Mouse (Mus musculus): ENCODE measurements at regions not wholly inside any gene's neighbourhood (a gene's known extent, or its start where the extent isn't known, plus 50 kb on each side); places are given as distances from the start of the nearest gene placed in this dataset.

GRCm38 (mm10) chr13:51899319-51900042, 53.0 kb downstream of the Gadd45g start:
- Histone ChIP-seq H3K27me3 (replicated peaks; ENCODE audit: control insufficient read depth, insufficient read depth, low read length) (no peaks in the 10 kb centered on the region), H3K36me3 (ENCODE audit: control insufficient read depth, insufficient read depth, low read length) (no peaks in the 10 kb centered on the region), H3K4me1 (ENCODE audit: control insufficient read depth, insufficient read depth, low read length) (peaks cover 6% of the 10 kb centered on the region), H3K4me3 (ENCODE audit: insufficient read depth, low read depth, low read length) (no peak overlapping the region), H3K27ac (ENCODE audit: insufficient read depth, low read depth, low read length) (no peak overlapping the region)
- TF ChIP-seq CTCF (conservative IDR thresholded peaks at IDR 0.05; ENCODE audit: insufficient read depth, insufficient read length, low read depth, low read length) (no peak), POLR2A (IDR thresholded peaks at IDR 0.05; ENCODE audit: low read depth, low read length) (no peak)
- 71% methylated on average over 9 of the region's 9 CpGs for WGBS
- no peak for DNase-seq

- Histone ChIP-seq H3K4me1 (ENCODE audit: control insufficient read depth, insufficient read depth, low read length) (peaks cover 6% of the 10 kb centered on the region), H3K4me3 (ENCODE audit: insufficient read depth, low read depth, low read length) (no peak overlapping the region), H3K27ac (ENCODE audit: insufficient read depth, low read depth, low read length) (no peak overlapping the region), H3K27me3 (replicated peaks; ENCODE audit: control insufficient read depth, insufficient read depth, low read length) (no peaks in the 10 kb centered on the region), H3K36me3 (ENCODE audit: control insufficient read depth, insufficient read depth, low read length) (no peaks in the 10 kb centered on the region)
- TF ChIP-seq CTCF (conservative IDR thresholded peaks at IDR 0.05; ENCODE audit: insufficient read depth, insufficient read length, low read depth, low read length), result no peak
- TF ChIP-seq POLR2A (IDR thresholded peaks at IDR 0.05; ENCODE audit: low read depth, low read length), result no peak
- 77% methylated on average over 3 of the region's 3 CpGs for WGBS
- DNase-seq, result no peak
These were observed 53.6 kb downstream of the Gadd45g start for GRCm38 (mm10) chr13:51900043-51900440.

DNA sequence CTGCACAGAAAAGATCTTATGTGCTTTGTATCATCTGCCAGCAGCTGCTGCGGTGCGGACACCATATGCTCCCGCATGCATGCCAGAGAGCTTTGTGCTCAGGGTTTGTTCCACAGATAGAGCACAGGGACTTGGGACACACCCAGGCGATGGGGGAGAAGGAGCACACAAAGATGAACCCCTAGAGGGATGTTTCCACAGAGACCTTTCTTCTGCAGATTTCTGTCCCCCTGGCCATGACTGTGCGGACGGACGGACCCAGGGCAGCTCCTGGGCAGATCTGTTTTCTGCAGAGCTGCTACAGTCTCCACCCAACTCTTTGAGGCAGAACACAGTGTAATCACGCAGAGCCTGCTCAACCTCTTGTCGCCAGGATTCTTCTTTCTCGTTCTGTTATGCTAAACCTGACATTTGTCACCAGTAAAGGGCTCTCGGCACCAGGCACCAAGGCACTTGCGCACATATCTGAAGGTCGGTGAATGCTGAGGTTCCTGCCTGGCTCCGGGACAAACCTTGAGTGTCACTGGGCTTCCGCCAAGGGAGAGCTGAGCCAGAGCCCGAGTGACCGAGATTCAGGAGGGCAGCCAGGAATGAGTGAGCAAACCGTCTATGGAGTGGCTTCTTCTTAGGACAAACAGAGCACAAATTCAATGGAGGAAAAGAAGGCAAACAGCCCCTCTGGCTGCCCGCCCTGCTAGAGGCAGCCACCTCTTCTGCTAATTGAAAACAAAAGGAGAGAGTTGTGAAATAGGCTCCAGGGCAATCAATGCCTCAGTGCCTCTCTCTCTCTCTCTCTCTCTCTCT, 56.2 kb downstream of the Gadd45g start:
- DNase-seq, result peak; percentile 90
- Histone ChIP-seq H3K4me3 (ENCODE audit: insufficient read depth, low read depth, low read length) (no peak overlapping the region), H3K27me3 (replicated peaks; ENCODE audit: control insufficient read depth, insufficient read depth, low read length) (no peaks in the 10 kb centered on the region), H3K4me1 (ENCODE audit: control insufficient read depth, insufficient read depth, low read length) (peaks cover 17% of the 10 kb centered on the region), H3K36me3 (ENCODE audit: control insufficient read depth, insufficient read depth, low read length) (no peaks in the 10 kb centered on the region), H3K27ac (ENCODE audit: insufficient read depth, low read depth, low read length) (no peak overlapping the region; the same call in 1 of the 2 replicates)
- TF ChIP-seq POLR2A (IDR thresholded peaks at IDR 0.05; ENCODE audit: low read depth, low read length) (no peak), CTCF (conservative IDR thresholded peaks at IDR 0.05; ENCODE audit: insufficient read depth, insufficient read length, low read depth, low read length) (no peak)
- 27% methylated on average over 19 of the region's 19 CpGs for WGBS

- no peak for DNase-seq
- Histone ChIP-seq H3K27ac (ENCODE audit: insufficient read depth, low read depth, low read length) (no peak overlapping the region), H3K4me3 (ENCODE audit: insufficient read depth, low read depth, low read length) (no peak overlapping the region), H3K27me3 (replicated peaks; ENCODE audit: control insufficient read depth, insufficient read depth, low read length) (no peaks in the 10 kb centered on the region), H3K4me1 (ENCODE audit: control insufficient read depth, insufficient read depth, low read length) (peaks cover 17% of the 10 kb centered on the region), H3K36me3 (ENCODE audit: control insufficient read depth, insufficient read depth, low read length) (no peaks in the 10 kb centered on the region)
- TF ChIP-seq POLR2A (IDR thresholded peaks at IDR 0.05; ENCODE audit: low read depth, low read length) (no peak), CTCF (conservative IDR thresholded peaks at IDR 0.05; ENCODE audit: insufficient read depth, insufficient read length, low read depth, low read length) (no peak)
- WGBS, result 39% methylated on average over 11 of the region's 11 CpGs
These were observed 57.0 kb downstream of the Gadd45g start for GRCm38 (mm10) chr13:51903324-51903939.

DNA sequence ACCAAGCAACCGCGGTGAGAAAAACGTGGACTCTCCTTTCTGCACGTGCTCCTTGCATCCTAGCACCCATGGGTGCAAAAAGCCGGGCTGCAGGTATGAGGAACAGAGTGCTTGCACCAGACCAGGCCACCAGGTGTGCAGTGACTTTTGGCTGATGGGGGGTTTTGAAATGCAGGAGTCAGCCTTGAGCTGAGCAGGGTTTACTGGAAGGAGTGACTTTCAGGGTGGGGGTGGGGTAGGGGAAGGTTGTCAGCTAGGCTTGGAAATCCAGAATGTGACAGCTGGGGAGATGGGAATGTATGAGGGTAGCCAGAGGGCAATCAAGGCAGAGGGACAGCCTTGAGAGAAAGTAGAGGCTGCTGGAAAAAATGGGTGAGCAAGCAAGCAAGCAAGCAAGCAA, 58.8 kb downstream of the Gadd45g start:
- TF ChIP-seq CTCF (conservative IDR thresholded peaks at IDR 0.05; ENCODE audit: insufficient read depth, insufficient read length, low read depth, low read length) (no peak), POLR2A (IDR thresholded peaks at IDR 0.05; ENCODE audit: low read depth, low read length) (no peak)

DNA sequence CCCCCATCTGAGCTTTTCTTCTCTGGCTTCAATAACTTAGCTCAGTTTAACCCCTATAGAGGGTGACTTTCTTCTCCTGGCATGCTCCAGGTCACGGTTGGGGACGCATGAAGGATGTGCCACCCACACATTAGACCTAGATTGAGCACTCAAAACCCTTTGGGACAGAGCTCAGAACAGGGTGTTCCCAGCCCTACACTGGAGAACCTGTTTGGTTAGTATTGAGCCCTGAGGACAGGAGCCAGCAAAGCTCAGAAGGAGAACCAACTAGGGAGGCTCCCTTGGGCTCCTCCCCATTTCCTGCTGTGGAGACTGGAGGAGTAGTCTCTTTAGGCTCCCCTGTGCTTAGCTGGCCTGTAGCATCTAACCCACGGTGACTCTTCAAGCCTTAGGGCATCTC, 59.6 kb downstream of the Gadd45g start:
- Histone ChIP-seq H3K27me3 (replicated peaks; ENCODE audit: control insufficient read depth, insufficient read depth, low read length) (no peaks in the 10 kb centered on the region), H3K4me1 (ENCODE audit: control insufficient read depth, insufficient read depth, low read length) (peaks cover 17% of the 10 kb centered on the region), H3K36me3 (ENCODE audit: control insufficient read depth, insufficient read depth, low read length) (no peaks in the 10 kb centered on the region), H3K4me3 (ENCODE audit: insufficient read depth, low read depth, low read length) (no peak overlapping the region), H3K27ac (ENCODE audit: insufficient read depth, low read depth, low read length) (peak overlapping the region; percentile 87)
- no peak for TF ChIP-seq CTCF (conservative IDR thresholded peaks at IDR 0.05; ENCODE audit: insufficient read depth, insufficient read length, low read depth, low read length)
- TF ChIP-seq POLR2A (IDR thresholded peaks at IDR 0.05; ENCODE audit: low read depth, low read length), result no peak
- WGBS, result 61% methylated on average over 3 of the region's 3 CpGs
- DNase-seq, result peak; percentile 86

More for the DNA sequence above, 58.8 kb downstream of the Gadd45g start:
- DNase-seq, result no peak
- Histone ChIP-seq H3K27ac (ENCODE audit: insufficient read depth, low read depth, low read length) (peak overlapping the region; percentile 84), H3K4me3 (ENCODE audit: insufficient read depth, low read depth, low read length) (no peak overlapping the region), H3K4me1 (ENCODE audit: control insufficient read depth, insufficient read depth, low read length) (peaks cover 17% of the 10 kb centered on the region), H3K36me3 (ENCODE audit: control insufficient read depth, insufficient read depth, low read length) (no peaks in the 10 kb centered on the region), H3K27me3 (replicated peaks; ENCODE audit: control insufficient read depth, insufficient read depth, low read length) (no peaks in the 10 kb centered on the region)
- WGBS, result 68% methylated on average over 5 of the region's 5 CpGs

DNA sequence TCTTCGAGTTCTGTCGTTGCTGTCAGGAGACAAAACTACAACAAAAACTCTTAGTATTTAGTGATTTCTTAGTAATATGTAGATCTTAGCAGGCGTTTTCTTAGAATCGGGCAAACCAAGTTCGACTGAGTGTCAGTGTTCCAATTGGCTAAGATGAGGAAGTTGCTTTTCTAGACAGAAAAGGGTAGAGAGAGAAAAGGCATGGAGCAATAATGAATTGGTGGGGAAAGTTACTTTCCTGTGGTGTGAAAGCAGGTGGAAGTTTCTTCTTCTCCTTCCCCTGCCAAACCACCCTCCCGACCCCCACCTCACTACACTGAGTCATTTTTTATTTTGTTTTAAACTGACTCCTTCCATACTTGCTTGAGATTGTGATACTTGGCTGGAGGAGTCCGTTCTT, 62.0 kb downstream of the Gadd45g start:
- WGBS, result 74% methylated on average over 7 of the region's 7 CpGs
- TF ChIP-seq POLR2A (IDR thresholded peaks at IDR 0.05; ENCODE audit: low read depth, low read length), result no peak
- no peak for TF ChIP-seq CTCF (conservative IDR thresholded peaks at IDR 0.05; ENCODE audit: insufficient read depth, insufficient read length, low read depth, low read length)
- H3K36me3 ChIP-seq (ENCODE audit: control insufficient read depth, insufficient read depth, low read length), result no peaks in the 10 kb centered on the region
- no peak overlapping the region for H3K4me3 ChIP-seq (ENCODE audit: insufficient read depth, low read depth, low read length)
- H3K27ac ChIP-seq (ENCODE audit: insufficient read depth, low read depth, low read length), result no peak overlapping the region
- DNase-seq, result no peak
- no peaks in the 10 kb centered on the region for H3K27me3 ChIP-seq (replicated peaks; ENCODE audit: control insufficient read depth, insufficient read depth, low read length)
- peaks cover 25% of the 10 kb centered on the region for H3K4me1 ChIP-seq (ENCODE audit: control insufficient read depth, insufficient read depth, low read length)
